Mouse (Mus musculus) yolk sac, embryonic 10.5 days (tissue): Measurements from ENCODE around the gene T2.
"Not testable (repeated sequence)": the region's sequence is repeated elsewhere in the genome, so short reads cannot be mapped to it uniquely, and the experiment has no call there.

Experiments used
- DNase-seq: peaks from one replicate; pipeline ENCODE4 v3.0.0-alpha.2; 2017; ENCODE audit warnings: low spot score

T2 gene

GRCm38 (mm10) chr17:8367514-8368480, 12.0 kb downstream of the T2 start:
- no peak for DNase-seq

DNA sequence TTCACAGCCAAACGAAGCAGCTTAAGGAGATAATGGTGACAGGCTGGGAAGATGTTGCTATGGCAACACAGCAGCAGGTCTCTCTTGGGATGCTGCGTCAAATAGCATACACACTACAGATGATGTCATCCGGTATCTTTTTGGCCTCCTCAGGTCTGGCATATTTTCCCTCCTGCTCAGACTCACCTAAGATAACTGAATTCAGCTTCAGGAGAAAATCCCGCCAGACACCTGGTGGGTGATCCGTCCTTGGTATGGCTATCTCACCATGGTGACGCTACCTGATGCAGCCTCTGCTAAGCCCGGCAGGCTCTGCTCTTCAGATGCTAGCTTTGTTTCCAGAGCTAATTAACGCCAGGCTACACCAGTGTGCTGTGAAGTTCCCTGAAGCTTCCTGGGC, 12.8 kb downstream of the T2 start:
- DNase-seq = no peak

DNA sequence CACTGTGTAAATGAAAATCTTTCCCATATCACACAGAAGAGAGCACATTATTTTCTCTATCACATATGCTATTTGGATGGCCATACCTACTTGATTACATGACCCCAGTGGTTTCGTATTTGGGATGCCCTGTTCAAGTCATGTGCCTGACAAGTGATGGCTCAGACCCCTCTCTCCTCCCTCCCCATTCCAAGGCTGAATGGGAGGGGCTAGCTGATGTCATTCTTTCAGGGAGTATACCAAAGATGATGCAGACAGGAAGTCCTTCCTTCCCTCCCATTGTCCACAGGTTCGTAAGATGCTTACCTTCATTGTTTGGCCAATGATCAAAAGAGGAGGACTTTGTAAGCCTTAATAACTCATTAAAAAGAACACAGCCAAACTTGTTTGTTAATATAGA, 13.4 kb downstream of the T2 start:
- DNase-seq = no peak

DNA sequence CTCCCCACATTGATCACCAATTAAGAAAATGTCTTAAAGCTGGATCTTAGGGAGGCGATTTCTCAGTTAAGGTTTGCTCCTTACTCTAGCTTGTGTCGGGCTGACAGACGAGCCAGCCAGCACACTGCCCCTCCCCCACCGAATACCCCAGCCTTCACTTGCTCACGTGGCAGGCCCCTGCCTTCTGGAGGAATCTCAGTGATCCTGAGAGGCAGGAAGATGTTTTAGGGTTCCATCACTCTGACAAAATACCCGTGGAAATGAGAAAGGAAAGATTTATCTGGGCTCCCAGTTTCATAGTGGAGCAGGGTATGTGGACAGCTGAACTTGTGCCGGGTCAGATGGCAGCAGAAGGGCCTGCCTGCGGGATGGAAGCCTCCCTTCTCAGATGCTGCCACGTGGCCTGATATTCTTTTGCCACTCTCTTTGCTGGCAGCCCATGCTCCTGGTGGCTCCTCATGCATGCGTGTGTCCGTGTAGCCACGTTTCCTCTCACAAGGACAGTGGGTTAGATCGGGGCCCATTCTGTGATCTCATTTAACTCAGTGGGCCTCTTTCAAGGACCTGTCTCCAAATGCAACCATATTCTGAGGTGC, 14.9 kb downstream of the T2 start:
- DNase-seq = peak; percentile 28

- DNase-seq = peak; percentile 72
Measured at GRCm38 (mm10) chr17:8371834-8372233, 16.0 kb downstream of the T2 start.

DNA sequence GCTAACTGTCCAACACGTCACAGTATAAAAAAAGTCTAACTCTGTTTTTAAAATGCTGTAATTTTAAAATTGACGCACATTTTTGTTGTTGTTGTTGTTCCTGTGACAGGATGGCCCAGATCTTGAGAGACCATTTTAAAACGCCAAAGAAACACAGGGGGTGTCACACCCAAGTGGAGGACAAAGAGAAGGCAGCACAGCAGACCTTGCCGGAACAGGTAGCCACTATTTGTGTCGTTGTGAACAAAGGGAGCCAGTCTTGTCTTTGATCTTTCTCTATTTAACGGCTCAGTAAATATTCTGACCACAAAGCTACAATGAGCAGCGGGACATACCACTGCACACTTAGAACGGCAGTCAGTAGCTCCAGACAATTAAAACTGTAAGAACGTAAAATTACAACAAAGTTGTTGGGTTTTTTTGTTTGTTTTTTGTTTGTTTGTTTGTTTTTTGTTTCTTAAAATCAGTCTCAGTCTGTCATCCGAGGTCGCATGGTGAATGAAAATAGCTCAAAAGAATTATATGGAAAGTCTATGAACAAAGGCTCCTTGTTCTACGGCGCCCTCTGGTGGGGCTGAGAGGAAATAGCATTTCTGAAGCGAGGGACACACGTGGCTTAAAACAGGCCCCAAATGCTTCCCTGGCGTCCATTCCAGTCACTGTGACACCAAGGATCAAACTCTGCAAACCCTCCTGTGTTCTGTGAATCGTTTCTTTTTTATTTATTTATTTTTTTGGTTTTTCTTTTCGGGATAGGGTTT, 16.7 kb downstream of the T2 start:
- peak; percentile 60 for DNase-seq

DNA sequence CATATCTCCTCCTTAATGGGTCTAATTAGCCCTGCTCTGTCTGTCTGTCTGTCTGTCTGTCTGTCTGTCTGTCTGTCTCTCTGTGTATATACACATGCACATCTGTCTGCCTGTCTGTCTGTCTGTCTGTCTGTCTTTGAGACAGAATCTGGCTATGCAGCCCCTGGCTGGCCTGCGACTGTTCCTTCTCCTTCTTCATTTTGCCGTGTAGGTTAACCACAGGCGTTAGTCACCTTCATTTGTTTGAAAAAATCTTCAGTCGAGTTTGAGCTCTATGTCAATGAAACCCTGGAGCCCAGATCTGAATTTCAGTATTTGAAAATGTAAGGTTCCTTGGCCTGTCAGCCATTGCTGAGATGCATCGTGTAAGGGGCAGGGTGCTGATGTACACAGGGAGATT, 21.5 kb downstream of the T2 start:
- DNase-seq = no peak

DNA sequence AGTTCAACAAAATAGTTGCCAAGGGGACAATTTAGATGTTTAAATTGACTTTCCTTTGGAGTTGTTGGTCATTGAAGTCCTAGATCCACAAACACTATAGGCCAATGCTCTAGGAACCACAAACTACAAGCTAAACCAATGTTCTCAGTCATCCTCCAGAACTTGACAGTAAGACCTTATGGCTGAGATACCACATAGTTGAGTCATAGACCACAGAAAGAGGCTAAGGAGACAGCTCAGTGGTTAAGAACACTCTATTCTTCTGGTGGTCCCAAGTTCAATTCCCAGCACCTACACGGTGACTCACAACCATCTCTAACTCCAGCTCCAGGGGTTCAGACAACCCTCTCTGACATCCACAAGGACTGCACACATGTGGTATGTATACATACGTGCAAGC, 29.6 kb downstream of the T2 start:
- no peak for DNase-seq

- no peak for DNase-seq
Measured at GRCm38 (mm10) chr17:8388463-8388862, 32.7 kb downstream of the T2 start.

GRCm38 (mm10) chr17:8388990-8389789, 33.4 kb downstream of the T2 start:
- no peak for DNase-seq

GRCm38 (mm10) chr17:8389790-8390095, 34.0 kb downstream of the T2 start:
- DNase-seq = no peak

DNA sequence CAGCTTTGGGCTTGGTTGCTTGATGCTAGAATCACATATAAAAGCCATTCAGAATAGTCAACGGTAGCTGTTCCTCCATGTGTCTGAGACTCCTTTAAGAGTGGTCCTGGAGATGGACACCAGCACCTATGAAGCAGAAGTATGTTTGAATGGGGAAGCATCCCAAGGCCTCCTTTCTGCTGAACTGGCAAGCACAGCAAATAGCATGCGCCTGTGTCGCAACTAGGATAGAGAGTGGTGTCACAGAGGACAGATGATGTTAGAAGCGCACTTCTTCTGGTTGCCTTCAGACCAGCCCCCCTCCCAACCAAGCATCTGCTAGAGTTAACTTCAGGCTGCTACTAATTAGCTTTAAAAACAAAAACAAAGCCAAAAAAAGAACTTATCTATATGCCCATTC, 34.7 kb downstream of the T2 start:
- no peak for DNase-seq

GRCm38 (mm10) chr17:8396371-8396770, 40.6 kb downstream of the T2 start:
- no peak for DNase-seq

- DNase-seq = no peak
Measured at GRCm38 (mm10) chr17:8397946-8398345, 42.2 kb downstream of the T2 start.

DNA sequence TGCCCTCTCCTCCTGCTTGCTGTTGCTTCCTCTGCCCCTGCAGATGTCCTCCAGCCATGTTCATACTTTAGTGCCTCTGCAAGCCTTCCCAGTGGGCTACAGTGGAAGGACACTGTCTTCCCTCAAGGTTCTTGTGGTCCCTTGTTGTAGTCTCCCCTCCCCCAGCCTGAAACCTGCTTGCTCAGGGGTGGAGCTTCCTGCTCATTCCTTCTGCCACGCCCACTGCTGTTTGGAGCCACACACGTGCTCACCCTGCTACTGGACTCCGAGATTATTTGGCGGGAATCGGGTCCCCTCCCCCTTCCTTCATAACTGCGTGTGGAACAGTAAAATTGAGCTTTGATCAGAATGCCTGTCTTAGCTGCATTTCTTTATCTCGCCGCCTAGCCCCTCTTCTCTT, 48.1 kb downstream of the T2 start:
- DNase-seq = not testable (repeated sequence)

- no peak for DNase-seq
Measured at GRCm38 (mm10) chr17:8406285-8406684, 50.5 kb downstream of the T2 start.

- not testable (repeated sequence) for DNase-seq
Measured at GRCm38 (mm10) chr17:8408002-8408401, 52.2 kb downstream of the T2 start.

DNA sequence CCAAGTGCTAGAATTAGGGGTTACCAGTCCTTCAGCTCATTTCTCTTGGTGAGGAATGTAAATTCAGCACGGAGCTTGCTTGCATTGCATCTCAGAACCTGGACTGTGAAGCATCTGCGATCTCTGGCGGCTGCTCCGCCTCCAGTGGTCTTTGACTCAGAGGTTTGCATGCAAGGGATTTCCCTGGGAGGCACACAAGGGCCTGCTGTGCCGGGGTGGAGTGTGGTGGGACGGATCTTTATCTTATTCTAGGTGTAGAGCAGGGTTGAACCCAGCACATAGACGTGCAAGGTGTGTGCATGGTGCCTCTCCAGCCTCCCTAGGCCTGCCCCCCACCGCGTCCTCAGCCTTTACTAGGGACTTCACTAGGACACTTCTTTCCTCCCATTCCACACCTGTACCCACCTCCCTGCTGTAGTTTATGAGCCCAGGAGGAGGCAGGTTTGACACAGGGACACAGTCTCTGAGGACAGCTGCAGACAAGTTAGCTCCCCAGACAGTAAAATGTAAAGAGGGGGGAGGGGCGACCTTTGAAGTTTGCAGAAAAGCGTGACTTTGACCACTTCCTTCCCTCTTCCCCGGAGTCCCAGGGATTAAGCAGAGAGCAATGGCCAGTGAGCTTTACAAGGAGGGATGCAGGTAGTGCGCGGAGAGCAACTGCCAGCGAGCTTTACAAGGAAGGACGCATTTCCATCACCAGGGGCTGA, 53.0 kb downstream of the T2 start:
- DNase-seq = peak; percentile 87

- peak; percentile 31 for DNase-seq
Measured at GRCm38 (mm10) chr17:8410330-8410729, 54.5 kb downstream of the T2 start.

DNA sequence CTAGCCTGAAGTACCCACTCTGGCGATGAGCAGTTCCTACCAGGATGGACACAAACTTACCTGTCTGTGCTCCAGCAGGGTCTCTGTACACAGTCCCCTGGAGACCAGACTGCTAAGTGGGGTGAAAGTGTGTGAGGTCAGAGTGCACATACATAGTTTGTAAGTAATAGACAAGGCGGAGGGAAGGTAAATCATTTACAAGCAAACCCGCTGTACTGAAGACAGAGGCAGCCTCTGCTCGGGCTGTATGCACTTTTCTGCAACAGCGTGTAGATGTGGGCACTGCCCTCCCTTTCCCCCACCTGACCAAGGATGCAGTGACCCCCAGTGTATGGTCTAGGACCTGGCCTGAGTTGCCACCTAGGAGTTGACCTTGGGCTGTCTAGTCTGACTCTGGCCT, 57.9 kb downstream of the T2 start:
- peak; percentile 78 for DNase-seq

DNA sequence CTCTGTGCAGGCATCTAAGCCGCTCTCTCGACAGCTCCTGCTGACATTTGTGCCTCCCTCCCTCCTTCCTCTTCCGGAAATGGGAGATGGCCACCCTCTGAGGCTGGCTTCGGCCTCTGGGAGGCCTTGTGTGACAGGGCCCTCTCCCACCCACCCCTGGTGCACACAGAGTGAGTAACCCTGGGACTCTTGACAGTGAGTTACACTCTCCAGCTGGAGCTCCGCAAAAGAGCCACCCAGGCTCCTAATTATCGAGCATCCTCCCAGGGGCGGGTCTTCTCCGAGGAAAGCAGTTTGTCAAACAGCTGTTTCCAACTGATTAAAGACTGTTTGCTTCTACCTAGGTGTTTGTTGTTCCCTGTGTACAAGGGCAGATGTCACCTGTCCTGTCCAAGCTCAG, 59.7 kb downstream of the T2 start:
- DNase-seq = peak; percentile 22
